Mouse (Mus musculus): ENCODE data around the gene Olfr1467. TPM values are rescaled to one million over a fixed set of nuclear protein-coding genes. Genes with fewer than 3 reads are reported as not detected.

Olfr1467 gene
- not detected in 2 replicates for polyA plus RNA-seq (2015; fragmentation: Nextera tagmentation; extraction: Ambion mirVana)

GRCm38 (mm10) chr19:13361936-13362335, at the start of gene Olfr1467:
Gene Olfr1467, plus strand, starts transcription at chr19:13362236.

GRCm38 (mm10) chr19:13315441-13315840, 46.6 kb upstream of the Olfr1467 start, which contains the start of gene Olfr1465:
Gene Olfr1465, minus strand, starts transcription at chr19:13315541.

DNA sequence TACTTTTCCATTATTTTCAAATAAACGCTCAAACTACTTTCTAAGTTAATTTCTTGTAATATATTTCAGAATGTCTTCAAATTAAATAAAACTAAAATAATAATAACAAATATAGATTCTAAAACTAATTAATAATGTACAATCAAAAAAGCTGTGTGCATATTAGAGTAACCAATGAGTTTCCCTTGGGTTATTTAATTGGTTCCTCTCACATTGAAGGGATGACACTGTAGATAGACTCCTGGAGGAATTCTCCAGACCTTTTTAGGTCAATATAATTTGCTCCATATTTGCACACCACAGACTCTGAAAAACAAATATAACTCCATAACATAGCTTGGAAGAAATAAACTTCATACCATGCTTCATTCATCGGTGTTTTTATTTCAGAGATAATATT, 23.5 kb upstream of the Olfr1467 start, which contains the start of gene Olfr1466:
Olfr1466 (plus strand) TSS at position 301 of the 400 bp plus-strand sequence.

GRCm38 (mm10) chr19:13407549-13407948, 45.5 kb downstream of the Olfr1467 start, which contains the start of gene Olfr1469:
Gene Olfr1469, plus strand, starts transcription at chr19:13407849.

Other genes starting within 250 kb of the Olfr1467 start
- 0.01 TPM in 1 of 2 replicates, not detected in the other for gene Olfr1459, start 212.7 kb upstream of the Olfr1467 start, polyA plus RNA-seq (2015; fragmentation: Nextera tagmentation; extraction: Ambion mirVana)
- gene Olfr1461, start 199.2 kb upstream of the Olfr1467 start, polyA plus RNA-seq (2015; fragmentation: Nextera tagmentation; extraction: Ambion mirVana) = not detected in 2 replicates
- gene Olfr1462, start 176.5 kb upstream of the Olfr1467 start, polyA plus RNA-seq (2015; fragmentation: Nextera tagmentation; extraction: Ambion mirVana) = not detected in 2 replicates
- not detected in 2 replicates for gene Olfr1463, start 130.9 kb upstream of the Olfr1467 start, polyA plus RNA-seq (2015; fragmentation: Nextera tagmentation; extraction: Ambion mirVana)
- not detected in 2 replicates for gene Olfr1465, start 46.7 kb upstream of the Olfr1467 start, polyA plus RNA-seq (2015; fragmentation: Nextera tagmentation; extraction: Ambion mirVana)
- gene Olfr1466, start 23.4 kb upstream of the Olfr1467 start, polyA plus RNA-seq (2015; fragmentation: Nextera tagmentation; extraction: Ambion mirVana) = not detected in 2 replicates
- not detected in 2 replicates for gene Olfr1469, start 45.6 kb downstream of the Olfr1467 start, polyA plus RNA-seq (2015; fragmentation: Nextera tagmentation; extraction: Ambion mirVana)
- gene Olfr1471, start 81.2 kb downstream of the Olfr1467 start, polyA plus RNA-seq (2015; fragmentation: Nextera tagmentation; extraction: Ambion mirVana) = not detected in 2 replicates
- not detected in 2 replicates for gene Olfr1472, start 93.8 kb downstream of the Olfr1467 start, polyA plus RNA-seq (2015; fragmentation: Nextera tagmentation; extraction: Ambion mirVana)
- gene Olfr1474, start 107.3 kb downstream of the Olfr1467 start, polyA plus RNA-seq (2015; fragmentation: Nextera tagmentation; extraction: Ambion mirVana) = not detected in 2 replicates
- gene Olfr1475, start 118.0 kb downstream of the Olfr1467 start, polyA plus RNA-seq (2015; fragmentation: Nextera tagmentation; extraction: Ambion mirVana) = not detected in 2 replicates
- gene Olfr1477, start 138.3 kb downstream of the Olfr1467 start, polyA plus RNA-seq (2015; fragmentation: Nextera tagmentation; extraction: Ambion mirVana) = not detected in 2 replicates
- gene Olfr1480, start 165.7 kb downstream of the Olfr1467 start, polyA plus RNA-seq (2015; fragmentation: Nextera tagmentation; extraction: Ambion mirVana) = not detected in 2 replicates
- gene Olfr1484, start 221.3 kb downstream of the Olfr1467 start, polyA plus RNA-seq (2015; fragmentation: Nextera tagmentation; extraction: Ambion mirVana) = not detected in 2 replicates

Data from spleen, postnatal 0 days (tissue).